Mouse (Mus musculus): ENCODE results near the gene Ccdc186. TPM values are rescaled to one million over a fixed set of nuclear protein-coding genes. Genes with fewer than 3 reads are reported as not detected.

Ccdc186 gene
- 38.9 TPM for polyA plus RNA-seq (2017; shearing (Covaris generic))

GRCm38 (mm10) chr19:56821798-56822447 lies at the start of gene Ccdc186:
Gene Ccdc186 (minus strand): TSS chr19:56822190.

GRCm38 (mm10) chr19:56826047-56826631 lies 4.1 kb upstream of the Ccdc186 start, which contains the start of gene Tdrd1:
Gene Tdrd1 (plus strand): TSS chr19:56826209.

Other genes starting within 250 kb of the Ccdc186 start
- gene Adrb1, start 100.0 kb downstream of the Ccdc186 start, polyA plus RNA-seq (2017; shearing (Covaris generic)), result not detected
- not detected for gene Tdrd1, start 4.0 kb upstream of the Ccdc186 start, polyA plus RNA-seq (2017; shearing (Covaris generic))
- not detected for gene Vwa2, start 52.1 kb upstream of the Ccdc186 start, polyA plus RNA-seq (2017; shearing (Covaris generic))
- not detected for gene Afap1l2, start 186.0 kb upstream of the Ccdc186 start, polyA plus RNA-seq (2017; shearing (Covaris generic))

Data from naive thymus-derived CD4-positive, alpha-beta T cell, adult 5 months (primary cell).